Comparison of ENCODE assay signal across 1 mouse cellular context in the genomic region with DNA sequence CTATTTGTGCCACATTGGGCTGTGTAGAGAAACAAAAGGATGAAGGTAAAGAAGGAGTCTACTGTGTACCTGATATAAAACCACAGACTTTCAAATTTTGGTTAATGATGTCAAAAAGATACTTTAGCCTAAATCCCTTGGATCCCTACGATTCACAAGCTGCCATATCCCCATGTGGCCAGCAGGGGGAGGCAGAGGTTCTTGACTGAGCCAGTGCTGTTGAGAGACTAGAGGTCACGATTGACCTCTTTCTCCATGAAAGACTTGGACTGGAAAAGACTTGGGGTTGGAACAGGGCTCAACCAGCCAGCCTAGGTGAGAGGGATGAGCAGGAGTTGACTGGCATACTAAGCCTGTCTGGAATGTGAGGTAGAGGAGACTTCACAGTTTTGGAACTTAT.
A peak's percentile ranks its signal among the peaks of the same experiment; 100 is the strongest.
TF ChIP-seq lines count a peak whose summit lies in the region.

No protein-coding gene starts in this region.

TF ChIP-seq in CH12.LX, 34 proteins besides CTCF, POLR2A, EP300 and RAD21 (continued from another document):
- TF ChIP-seq SMC3 (IDR thresholded peaks at IDR 0.05; ENCODE audit: low read depth, low read length) (peak; percentile 83), ZC3H11A (IDR thresholded peaks at IDR 0.05; ENCODE audit: low read depth, low read length) (peak; percentile 20; the same call in 1 of the 2 replicates)
